Mouse (Mus musculus) c-Kit-positive CD71-positive TER-119-negative erythroid progenitor cells, embryonic 14.5 days (primary cell): ENCODE data around the gene Atxn10.
"Not testable (repeated sequence)": the region's sequence is repeated elsewhere in the genome, so short reads cannot be mapped to it uniquely, and the experiment has no call there.

Experiments
- DNase-seq: peaks from one replicate; pipeline ENCODE4 v3.0.0-alpha.2; 2013; ENCODE audit warnings: low read depth

Atxn10 gene

GRCm38 (mm10) chr15:85335671-85336300 lies at the start of gene Atxn10:
TSS of gene Atxn10 (plus strand) at chr15:85336245.
- DNase-seq = no peak

- DNase-seq = no peak
Measured at GRCm38 (mm10) chr15:85294632-85295031, 41.4 kb upstream of the Atxn10 start.

- DNase-seq = no peak
Measured at GRCm38 (mm10) chr15:85295544-85295943, 40.5 kb upstream of the Atxn10 start.

GRCm38 (mm10) chr15:85295977-85296376 lies 40.1 kb upstream of the Atxn10 start:
- no peak for DNase-seq

GRCm38 (mm10) chr15:85296538-85296937 lies 39.5 kb upstream of the Atxn10 start:
- DNase-seq = no peak

GRCm38 (mm10) chr15:85298167-85298781 lies 37.8 kb upstream of the Atxn10 start:
- no peak for DNase-seq

GRCm38 (mm10) chr15:85298946-85299345 lies 37.1 kb upstream of the Atxn10 start:
- DNase-seq = no peak

GRCm38 (mm10) chr15:85303241-85303640 lies 32.8 kb upstream of the Atxn10 start:
- DNase-seq = no peak

- no peak for DNase-seq
Measured at GRCm38 (mm10) chr15:85303976-85304375, 32.1 kb upstream of the Atxn10 start.

GRCm38 (mm10) chr15:85307061-85307660 lies 28.9 kb upstream of the Atxn10 start:
- DNase-seq = no peak

- DNase-seq = no peak
Measured at GRCm38 (mm10) chr15:85311058-85311657, 24.9 kb upstream of the Atxn10 start.

- peak; percentile 38 for DNase-seq
Measured at GRCm38 (mm10) chr15:85315378-85316025, 20.5 kb upstream of the Atxn10 start.

- no peak for DNase-seq
Measured at GRCm38 (mm10) chr15:85316342-85317140, 19.5 kb upstream of the Atxn10 start.

- no peak for DNase-seq
Measured at GRCm38 (mm10) chr15:85319924-85320668, 15.9 kb upstream of the Atxn10 start.

GRCm38 (mm10) chr15:85323214-85323613 lies 12.8 kb upstream of the Atxn10 start:
- DNase-seq = no peak

- no peak for DNase-seq
Measured at GRCm38 (mm10) chr15:85324426-85324825, 11.6 kb upstream of the Atxn10 start.

- no peak for DNase-seq
Measured at GRCm38 (mm10) chr15:85327808-85328207, 8.2 kb upstream of the Atxn10 start.

GRCm38 (mm10) chr15:85328455-85328854 lies 7.6 kb upstream of the Atxn10 start:
- not testable (repeated sequence) for DNase-seq

- no peak for DNase-seq
Measured at GRCm38 (mm10) chr15:85329096-85329495, 6.9 kb upstream of the Atxn10 start.

- DNase-seq = no peak
Measured at GRCm38 (mm10) chr15:85330024-85330423, 6.0 kb upstream of the Atxn10 start.

- DNase-seq = not testable (repeated sequence)
Measured at GRCm38 (mm10) chr15:85333511-85333910, 2.5 kb upstream of the Atxn10 start.
